Mouse (Mus musculus): Measurements from ENCODE around the gene Pgm1.

Gene Pgm1

DNA sequence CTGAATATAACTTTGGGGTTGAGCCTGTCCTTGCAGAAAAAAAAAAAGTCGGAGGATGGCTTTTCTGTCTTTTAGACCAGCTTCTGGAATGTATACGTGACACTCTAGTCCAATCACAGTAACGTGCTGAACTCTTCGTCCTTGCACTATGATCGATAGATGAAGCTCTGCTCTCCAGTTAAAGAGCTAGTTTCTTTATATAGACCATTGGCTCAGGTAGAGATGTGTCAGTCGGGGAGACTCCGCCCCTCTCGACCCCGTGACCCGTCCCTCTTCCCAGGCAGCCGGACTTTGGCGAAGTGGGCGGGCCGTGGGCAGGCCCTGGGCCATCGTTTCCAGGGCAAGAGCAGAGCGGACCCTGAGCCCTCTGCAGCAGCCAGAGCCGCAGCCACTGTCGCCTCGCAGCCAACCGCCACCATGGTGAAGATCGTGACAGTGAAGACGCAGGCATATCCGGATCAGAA lies at the start of gene Pgm1:
Gene Pgm1 (plus strand): TSS at position 266 of the 464 bp plus-strand sequence.
- DNase-seq (ENCODE audit: low spot score): peak; percentile 67

DNA sequence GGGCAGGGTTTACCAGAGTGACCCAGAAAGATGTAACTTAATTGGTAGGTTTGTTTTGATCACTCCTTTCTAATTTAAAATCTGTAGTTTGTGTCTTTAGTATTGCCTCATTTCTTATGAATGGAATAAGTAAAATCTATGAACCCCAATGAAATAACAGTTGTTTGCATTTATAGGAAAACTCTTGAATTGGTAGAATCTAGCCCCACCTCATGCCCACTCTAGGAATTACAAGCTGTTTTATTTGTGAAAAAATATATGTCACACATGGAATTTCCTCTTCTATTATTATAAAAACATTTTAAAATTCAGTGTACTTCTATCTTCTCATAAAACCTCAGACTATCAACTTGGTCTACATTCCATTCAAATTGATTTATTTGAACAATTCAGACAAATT lies 47.3 kb upstream of the Pgm1 start:
- no peak for DNase-seq (ENCODE audit: low spot score)

DNA sequence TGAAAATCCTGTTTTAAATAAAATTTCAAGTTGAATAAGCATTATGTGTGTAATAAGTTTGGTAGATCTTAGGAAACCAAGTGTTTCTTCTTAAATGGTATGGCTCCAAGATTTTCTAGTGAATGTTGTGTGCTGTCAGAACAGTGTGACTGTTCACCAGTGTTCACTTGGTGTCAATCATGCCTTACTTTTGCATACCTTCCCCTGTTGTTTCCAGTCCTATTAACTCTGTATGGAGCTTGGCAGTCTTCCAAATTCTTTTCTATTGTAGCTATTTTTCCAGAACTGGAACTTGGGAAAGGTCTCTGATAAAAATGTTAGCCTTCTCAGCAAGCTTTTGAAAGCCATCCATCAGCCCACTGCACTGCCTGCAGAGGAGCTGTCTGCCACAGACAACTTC lies 46.8 kb upstream of the Pgm1 start:
- DNase-seq (ENCODE audit: low spot score): no peak

DNA sequence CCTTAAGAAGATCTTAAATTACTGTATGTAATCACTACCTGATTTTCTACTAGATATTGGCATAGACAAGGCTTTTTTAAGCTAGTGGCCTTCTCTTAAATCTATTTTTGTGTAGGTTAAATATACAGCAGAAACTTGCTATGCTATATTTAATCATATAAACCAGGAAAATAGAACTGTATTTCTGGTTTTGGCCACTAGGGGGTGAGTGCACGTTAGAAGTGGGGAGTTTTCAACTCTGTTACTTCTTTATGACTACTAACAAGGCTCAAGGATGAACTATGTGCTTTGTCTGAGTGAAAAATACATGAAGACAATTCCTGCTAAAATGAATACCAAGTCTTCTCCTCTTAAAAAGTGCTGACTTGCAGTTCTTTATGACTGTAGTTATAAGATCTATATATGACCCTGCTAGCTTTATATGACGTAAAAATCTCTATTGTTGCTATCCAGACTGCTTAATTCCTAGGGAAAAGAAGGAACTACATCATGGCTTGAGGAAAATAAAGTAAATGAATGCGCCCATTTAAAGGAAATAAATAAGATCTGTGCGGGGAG lies 15.2 kb upstream of the Pgm1 start:
- DNase-seq (ENCODE audit: low spot score): no peak

DNA sequence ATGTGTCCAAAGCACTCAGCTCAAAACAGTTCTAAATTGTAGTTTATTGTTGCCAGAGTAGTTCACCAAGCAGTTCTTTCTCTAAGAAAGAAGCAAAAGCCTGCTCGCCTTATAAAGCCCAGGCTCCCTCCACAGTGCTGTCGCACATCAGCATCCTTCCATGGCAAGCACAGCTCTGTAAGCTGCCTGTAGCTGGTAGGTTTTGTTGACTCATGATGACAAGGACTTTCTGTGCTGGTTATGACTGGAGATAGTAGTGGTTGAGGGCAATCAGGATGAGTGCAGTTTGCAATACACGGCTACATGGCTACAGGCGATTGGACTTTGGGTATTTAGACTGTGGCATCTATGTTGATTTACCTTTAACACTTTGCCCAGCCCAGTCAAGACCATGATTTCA lies 2.8 kb upstream of the Pgm1 start:
- no peak for DNase-seq (ENCODE audit: low spot score)

DNA sequence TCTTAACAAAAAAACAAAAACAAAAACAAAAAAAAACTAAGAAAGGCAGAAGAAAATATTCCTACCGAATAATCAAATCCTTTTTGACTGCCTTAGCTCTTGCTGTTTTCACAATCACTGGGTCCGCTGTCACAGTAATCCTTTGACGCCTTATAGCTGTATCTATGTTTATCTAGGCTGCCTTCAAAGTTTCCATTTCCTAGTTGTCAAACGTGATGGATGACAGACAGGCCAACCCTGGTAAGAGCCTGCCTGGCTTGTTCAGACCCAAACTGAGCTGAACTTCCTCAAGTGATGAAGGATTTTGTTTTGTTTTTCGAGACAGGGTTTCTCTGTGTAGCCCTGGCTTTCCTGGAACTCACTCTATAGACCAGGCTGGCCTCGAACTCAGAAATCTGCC lies 693 bp upstream of the Pgm1 start:
- no peak for DNase-seq (ENCODE audit: low spot score)

DNA sequence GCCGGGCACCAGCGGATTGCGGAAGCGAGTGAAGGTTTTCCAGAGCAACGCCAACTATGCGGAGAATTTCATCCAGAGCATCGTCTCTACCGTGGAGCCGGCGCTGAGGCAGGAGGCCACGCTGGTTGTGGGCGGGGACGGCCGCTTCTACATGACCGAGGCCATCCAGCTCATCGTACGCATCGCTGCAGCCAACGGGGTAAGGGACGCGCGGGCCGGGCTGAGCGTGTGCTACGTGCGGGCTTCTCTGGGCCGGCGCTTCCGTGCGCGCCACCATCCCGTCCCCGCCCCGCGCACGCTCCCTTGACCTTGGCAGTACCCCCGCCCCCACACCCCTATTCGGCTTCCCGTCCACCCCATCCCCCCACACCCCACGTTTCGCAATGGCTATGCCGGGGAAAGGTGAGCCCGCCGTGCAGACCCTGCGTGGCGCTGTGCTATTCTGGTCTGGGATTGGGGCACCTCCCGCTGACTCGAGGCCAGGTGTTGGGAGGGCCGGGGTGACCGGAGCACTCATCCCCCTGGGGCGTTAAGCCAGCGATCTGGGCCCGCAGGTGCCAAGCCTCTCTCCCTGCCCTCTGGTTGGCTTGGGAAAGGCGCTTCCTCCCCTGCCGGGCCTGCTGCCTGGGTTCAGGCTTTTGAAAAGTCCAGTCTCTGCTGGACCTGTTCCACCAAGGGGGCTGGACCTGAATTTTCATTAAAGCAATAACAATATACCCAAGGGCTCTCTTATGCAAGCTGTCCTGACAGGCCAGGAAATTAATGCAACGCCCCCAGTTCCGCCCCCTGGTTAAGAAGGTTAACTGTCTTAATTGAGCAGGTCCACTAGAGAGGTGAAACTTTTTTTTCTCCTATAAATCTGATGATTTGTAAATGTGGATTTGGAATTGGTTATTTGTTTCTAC lies 651 bp downstream of the Pgm1 start, which contains the start of gene Itgb3bp:
Gene Itgb3bp (minus strand): TSS at position 201 of the 905 bp plus-strand sequence.
- peak; percentile 58 for DNase-seq (ENCODE audit: low spot score)

DNA sequence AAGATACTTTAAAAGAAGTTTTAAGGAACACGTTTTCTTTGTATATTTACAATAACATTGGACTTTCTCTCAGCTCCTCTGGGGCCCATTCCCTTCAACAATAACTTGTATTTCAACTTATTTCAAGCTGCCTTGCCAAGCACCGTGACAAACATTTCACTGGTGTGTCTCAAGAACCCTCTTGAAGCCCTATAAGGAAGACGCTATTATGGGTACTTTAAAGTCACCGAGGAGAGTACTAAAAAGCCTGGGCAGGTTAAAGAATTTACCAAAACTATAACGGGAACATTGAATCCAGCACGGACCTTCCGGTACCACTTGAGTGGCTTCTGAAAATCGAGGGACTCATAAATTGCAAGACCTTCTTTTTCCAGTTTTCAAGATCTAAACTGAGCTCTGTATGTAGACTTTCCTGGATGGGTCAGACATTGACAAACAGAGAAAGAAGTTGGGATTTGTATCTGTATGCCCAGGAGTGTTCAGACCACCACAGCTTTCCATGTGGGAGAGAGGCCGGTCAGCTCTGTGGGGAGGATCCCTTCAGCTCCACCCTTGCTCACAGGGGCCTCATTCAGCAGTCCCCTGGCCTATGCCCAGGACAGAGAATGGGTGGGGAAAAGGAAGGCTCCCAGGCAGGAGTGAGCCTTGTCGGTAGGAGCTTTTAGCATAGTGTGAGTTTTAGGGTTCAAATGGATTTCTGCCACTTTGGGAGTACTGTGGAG lies 1.5 kb downstream of the Pgm1 start:
- no peak for DNase-seq (ENCODE audit: low spot score)

DNA sequence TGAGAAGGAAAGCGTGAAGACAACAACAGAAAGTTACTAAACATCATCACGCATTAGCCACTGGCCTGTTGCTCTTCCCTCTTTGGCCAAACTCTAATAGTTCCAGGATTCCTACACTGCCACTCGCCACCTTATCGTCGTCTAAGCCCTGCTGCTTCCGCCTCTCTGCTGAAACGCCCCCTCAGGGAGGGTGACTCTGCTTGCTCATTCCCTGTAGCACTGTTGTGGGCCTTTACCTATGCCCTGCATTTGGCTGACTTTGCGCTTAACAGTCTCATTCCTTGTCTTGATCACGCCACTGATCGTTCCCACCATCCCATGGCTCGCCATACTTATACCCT lies 2.0 kb downstream of the Pgm1 start:
- no peak for DNase-seq (ENCODE audit: low spot score)

DNA sequence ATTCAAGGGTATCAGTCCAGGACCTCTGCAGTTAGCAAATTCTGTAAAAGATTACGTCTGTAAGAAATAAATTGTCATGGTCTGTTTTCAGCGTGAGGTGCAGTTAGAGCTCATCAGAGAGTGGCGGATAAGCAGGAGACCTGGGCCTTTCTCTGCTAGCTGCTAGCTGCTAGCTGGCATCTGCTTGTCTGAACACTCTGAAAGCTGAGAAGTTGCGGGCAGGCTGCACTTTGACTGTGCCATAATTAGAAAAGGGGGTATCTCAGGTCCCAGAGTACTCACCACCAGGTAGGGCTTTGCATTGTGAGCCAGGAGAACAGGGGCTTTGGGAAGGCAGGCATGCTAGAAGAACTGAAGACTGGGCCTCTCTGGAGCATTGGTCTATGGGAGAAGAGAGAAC lies 2.6 kb downstream of the Pgm1 start:
- DNase-seq (ENCODE audit: low spot score): no peak

DNA sequence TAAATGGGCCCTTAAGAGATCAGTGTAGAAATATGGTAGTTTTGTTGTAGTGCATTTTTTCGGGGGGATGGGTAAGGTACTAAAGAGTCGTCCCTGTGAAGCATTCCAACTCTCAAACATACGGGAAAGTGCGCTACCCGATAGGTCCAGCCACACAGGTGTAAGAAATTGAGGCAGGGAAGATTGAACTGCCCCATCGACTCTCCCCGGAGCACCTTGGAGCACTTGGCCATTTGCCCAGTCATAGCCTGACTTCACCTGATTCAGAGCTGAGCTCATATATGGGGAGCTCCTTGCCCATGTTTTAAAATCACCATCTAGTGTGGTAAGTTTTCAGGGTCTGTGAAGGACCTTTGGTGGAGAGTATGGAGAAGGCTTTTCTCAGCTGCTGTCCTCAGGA lies 5.6 kb downstream of the Pgm1 start:
- no peak for DNase-seq (ENCODE audit: low spot score)

DNA sequence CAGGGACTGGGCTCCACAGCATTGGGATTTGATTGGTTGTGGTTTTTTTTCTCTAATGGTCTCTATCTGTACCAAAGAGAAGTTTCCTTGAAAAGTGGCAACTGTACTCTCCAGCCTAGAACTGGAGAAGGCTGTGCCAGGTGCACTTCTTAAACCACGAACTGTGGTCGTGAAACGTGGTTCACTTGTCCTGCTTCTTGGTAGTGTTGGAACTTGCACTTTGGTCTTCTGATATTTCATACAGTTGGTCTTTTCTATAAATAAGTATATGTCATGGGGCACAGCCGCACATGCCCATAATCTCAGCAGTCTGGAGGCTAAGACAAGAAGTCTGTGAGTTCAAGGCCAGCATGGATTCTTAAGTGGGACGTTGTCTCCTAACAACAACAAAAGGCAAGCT lies 7.1 kb downstream of the Pgm1 start:
- DNase-seq (ENCODE audit: low spot score): no peak

DNA sequence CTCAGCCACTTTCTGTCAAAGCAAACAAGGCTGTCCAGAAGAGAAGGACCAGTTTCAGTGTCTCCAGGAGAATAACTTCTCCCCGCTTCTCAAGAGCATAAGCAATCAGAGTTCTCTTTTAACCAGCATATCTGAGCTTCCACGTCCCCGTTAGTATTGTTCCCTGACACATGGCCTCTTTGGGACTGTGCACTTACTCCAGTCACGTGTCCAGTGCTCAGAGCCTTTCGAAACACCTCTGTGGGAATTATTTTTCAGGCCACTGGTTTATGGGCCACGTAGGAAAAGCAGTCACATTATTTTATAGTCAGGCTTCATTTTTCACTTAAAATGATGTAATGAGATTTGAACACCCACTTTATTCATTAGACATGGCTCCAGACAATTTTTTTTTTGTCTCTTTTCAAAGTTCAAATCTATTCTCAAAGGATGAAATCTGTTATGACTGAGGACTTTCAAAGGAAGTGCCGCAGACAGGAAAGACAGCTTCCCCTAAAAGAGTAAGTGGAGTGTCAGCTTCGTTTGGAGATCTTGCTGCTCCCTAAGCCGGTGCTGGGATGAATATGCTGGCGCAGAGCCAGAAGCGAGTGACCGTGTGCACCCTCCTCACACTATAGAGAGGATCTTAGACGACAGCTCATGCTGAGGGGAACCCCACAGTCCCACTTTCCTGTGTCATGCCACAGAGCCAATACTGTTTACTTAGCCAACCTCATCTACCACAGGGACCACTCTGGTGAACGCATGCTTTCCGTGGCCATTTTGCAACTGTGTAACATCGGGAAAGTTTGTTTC lies 10.7 kb downstream of the Pgm1 start:
- no peak for DNase-seq (ENCODE audit: low spot score)

DNA sequence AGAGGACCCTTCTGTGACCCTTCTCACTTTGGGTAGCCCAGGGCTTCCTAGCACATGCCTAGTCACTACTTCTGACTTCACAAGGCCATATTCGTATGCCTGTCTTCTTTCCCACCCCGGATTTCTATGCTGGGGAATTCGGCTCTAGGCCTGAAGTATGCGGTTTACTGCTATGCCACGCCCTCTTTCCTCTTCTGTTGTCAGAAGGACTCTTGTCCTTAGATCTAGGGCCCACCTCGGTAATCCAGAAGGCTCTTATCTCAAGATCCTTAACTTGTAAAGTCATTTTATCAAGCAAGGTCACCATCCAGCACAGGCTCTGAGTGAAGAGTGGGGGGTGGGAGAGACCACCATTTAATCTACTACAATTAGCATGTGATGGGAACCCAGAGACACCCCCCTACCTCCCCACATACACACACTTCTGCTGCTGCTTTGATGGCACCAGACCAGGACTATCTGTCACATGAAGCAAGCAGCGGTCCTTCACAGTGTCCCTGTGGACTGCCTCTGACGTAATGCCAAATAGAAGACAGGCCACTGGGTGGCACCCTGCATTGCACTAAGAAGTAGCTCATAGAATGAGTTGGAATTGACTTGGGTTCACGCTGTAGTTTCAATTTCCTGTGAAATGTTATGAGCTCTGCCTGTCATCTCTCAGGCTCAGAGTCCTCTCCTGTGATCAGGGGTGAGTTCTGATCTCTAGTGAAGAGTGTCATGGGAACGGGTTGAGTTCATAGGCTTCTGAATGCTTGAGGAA lies 12.6 kb downstream of the Pgm1 start:
- DNase-seq (ENCODE audit: low spot score): no peak

DNA sequence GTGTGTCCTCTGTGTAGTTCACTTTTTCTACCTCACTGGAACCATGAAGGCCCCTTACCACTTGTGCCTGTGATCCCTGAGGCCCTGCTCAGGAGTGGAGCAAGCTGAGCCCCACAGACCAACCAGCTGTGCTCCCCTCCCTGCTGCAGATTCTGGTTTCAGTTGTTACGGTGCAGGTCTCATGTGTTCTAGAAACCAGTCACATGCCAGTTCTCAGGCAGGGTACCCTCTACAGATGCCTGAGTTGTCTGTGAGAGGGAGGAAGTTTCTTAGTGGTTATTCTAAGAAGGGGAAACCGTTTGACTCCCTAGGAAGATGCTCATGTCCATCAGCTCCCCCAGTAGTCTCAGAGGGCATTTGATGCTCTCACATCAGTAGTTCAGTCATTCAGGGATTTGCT lies 15.4 kb downstream of the Pgm1 start:
- no peak for DNase-seq (ENCODE audit: low spot score)

DNA sequence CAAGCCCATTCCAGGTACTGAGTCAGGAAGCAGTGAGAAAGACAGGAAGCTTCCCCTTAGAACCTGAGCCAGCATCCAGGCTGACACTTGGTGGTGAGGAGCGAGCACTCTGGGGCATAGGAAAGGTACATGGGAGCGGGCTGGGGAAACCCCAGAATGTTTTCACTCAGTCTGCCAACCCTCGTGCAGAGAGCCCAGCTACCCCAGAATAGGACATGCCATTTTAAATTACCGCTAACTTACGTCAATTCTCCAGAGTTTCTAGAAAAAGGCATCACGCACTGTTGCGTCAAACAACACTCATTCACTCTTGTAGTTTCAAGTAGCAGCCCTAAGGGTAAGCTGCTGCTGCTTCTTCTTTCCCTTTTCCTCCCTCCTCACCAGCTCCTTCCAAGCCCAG lies 15.8 kb downstream of the Pgm1 start:
- DNase-seq (ENCODE audit: low spot score): no peak

DNA sequence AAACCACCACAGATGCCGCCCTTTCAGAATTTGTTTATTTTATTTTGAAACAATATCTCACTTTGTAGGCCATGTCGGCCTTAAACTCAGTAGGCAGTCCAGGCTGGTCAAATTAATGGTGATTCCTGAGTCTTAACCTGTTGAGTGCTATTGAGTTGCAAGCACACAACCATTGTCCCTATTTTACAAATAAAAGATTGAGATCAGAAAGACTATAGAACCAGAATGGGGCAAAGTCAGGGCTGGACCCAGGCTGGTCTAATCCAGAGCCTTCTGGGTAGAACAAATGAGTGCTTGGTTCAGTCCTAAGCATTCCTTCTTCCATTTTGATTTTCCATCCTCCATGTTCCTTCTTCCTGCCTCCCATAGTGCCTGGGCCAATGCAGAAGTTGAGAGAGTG lies 17.3 kb downstream of the Pgm1 start:
- DNase-seq (ENCODE audit: low spot score): no peak

DNA sequence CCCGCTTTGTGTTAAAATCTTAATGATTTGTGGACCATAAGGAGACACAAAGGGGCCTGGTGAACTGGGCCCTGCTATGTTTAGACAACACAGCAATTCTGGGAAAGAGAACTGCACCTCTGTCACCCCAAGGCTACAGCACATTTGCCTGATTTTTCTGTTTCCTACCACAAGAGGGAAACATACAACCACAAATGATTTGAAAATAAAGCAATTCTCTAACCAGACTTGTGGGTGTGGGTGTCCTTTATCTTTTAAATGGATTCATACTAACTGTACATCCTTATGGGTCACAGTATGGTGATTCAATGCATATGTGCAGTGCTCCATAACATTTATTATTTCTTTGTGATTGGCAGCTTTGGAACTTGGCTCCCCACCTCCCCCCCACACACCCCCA lies 18.0 kb downstream of the Pgm1 start:
- no peak for DNase-seq (ENCODE audit: low spot score)

DNA sequence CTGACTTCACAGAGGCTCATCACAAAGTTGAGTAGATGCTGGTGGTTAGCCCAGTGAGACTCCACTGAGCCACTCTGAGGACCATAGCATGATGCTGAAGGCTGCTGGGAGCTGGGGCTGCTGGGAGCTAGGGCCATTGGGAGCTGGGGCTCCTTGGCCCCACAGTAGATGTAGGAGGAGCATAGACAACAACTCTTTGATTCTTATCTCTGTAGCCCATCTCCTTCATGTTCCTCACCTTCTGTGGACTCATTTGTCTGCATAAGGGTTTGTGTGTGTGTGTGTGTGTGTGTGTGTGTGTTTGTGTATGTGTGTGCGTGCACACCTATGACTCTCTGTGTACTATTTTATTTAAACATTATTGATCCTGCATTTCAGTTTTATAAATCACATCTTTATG lies 18.7 kb downstream of the Pgm1 start:
- DNase-seq (ENCODE audit: low spot score): no peak

DNA sequence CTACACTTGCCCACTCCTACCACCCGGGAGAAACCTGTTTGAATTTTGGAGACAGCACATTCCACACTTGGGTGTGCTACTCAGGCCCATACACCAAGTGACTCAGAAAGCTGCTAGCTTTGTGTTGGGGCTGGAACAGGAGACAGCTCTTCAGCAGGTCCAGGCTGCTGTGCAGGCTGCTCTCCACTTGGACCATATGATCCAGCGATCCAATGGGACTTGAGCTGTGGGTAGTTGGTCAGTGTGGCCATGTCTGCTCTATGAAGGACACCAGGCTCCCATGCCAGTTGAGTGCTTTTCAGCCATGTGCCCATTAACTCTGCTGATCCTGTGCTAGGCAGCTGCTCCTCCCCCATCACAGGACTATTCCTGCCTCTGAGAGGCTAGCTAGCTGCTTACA lies 24.7 kb downstream of the Pgm1 start:
- no peak for DNase-seq (ENCODE audit: low spot score)

DNA sequence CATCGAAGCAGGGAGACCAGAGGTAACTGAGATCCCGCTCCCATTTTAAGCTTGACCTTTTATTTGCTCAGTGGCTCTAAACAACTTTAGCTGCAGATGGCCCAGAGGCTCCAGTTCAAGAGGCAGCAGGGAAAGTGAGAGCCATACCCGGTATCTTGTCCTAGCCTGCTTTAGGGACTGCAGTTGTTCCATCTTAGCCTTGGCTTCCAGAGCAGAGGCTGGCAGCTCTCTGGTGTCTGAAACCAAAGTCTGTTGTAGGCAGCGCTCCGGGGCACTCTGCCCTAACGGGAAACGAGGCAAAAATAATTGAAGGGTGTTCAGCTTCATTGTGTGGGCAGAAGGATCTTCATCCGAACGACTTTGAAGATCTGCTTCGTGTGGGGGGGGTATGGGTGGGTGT lies 26.2 kb downstream of the Pgm1 start:
- no peak for DNase-seq (ENCODE audit: low spot score)

DNA sequence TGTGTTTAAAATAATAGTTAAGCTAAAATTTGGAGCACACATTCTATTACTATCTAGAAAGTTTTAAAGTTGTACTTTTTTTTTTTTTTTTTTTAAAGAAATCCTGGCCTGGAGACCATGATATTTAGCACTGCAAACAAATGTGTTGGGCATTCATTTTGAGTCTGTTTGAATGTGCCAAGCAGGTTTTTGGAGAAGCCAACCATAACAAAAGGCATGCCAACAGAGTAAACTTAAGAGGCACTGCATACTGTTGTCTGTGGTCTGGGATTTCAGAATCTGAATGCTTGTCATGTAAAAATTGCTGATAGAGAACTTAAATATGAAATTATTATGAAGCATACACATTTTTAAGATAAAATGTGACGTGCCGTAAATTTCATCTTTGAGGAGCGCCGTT lies 28.0 kb downstream of the Pgm1 start:
- DNase-seq (ENCODE audit: low spot score): no peak
